Comparison of ENCODE assay signal across 8 mouse cellular contexts in genomic region chr17:66519554-66520553, GRCm38 (mm10). TPM values are rescaled to one million over a fixed set of nuclear protein-coding genes. Genes with fewer than 3 reads are reported as not detected.
DNase-seq lines count a peak whose midpoint lies in the region; ATAC-seq and TF ChIP-seq lines count a peak whose summit lies in the region.

Rab12 (minus strand) TSS chr17:66519729.

- POLR2A ChIA-PET in Patski (lab: Charles Lee), result interaction anchor here (1.1 to 1.4 kb wide), 2 partner anchors 11 to 16 kb away, joined by 3 to 4 read pairs; no protein-coding TSS in a partner anchor

- DNase-seq in Patski (ENCODE audit: low read depth, low spot score), result no peak
- DNase-seq in cerebellum, postnatal 25 days, result peak; percentile 94 to 96
- DNase-seq in frontal cortex, postnatal 36 days (ENCODE audit: low spot score in 2 of 2), result peak; percentile 81 to 83
- DNase-seq in left cerebral cortex, adult 11 months (ENCODE audit: low spot score), result peak; percentile 63
- peak; percentile 93 for DNase-seq in lung, postnatal 4 days
- DNase-seq in retina, postnatal 7 days (ENCODE audit: low read depth, low spot score), result peak; percentile 78
- peak; percentile 77 for DNase-seq in urinary bladder, adult 2 months (ENCODE audit: low spot score)

- in situ Hi-C loops in Patski (cut with MboI; ENCODE audit: low pct_unique_long_range_greater_than_20kb), result no loop called here

- no peaks in the 10 kb centered on the region for H3K9me3 ChIP-seq in hindbrain, embryonic 15.5 days

- ATAC-seq in Patski, result peak; percentile 94
- ATAC-seq in hindbrain, embryonic 15.5 days (ENCODE audit: low FRiP score, low read depth), result peak; percentile 93

- no peaks in the 10 kb centered on the region for H3K27me3 ChIP-seq in Patski
- H3K27me3 ChIP-seq in hindbrain, embryonic 15.5 days, result no peaks in the 10 kb centered on the region; the same call in 1 of the 2 replicates

- WGBS in hindbrain, embryonic 15.5 days, result 10% methylated on average over 65 of the region's 71 CpGs

- peak within 1 kb of the TSS; percentile 82 for H3K27ac ChIP-seq in hindbrain, embryonic 15.5 days (replicated peaks)

- H3K4me1 ChIP-seq in hindbrain, embryonic 15.5 days (replicated peaks), result peaks cover 29% of the 10 kb centered on the region

- H3K36me3 ChIP-seq in hindbrain, embryonic 15.5 days, result no peaks in the 10 kb centered on the region

- peak within 1 kb of the TSS; percentile 99 for H3K9ac ChIP-seq in hindbrain, embryonic 15.5 days

- peak within 1 kb of the TSS; percentile 99 for H3K4me3 ChIP-seq in hindbrain, embryonic 15.5 days

- CTCF ChIA-PET in Patski (lab: Charles Lee), result interaction anchor here (0.9 to 1.8 kb wide), 6 partner anchors 9 to 285 kb away, joined by 3 to 8 read pairs (median 4); no protein-coding TSS in a partner anchor

- H3K4me2 ChIP-seq in hindbrain, embryonic 15.5 days, result peak within 1 kb of the TSS; percentile 88

- peak; percentile 100 for TF ChIP-seq CTCF in Patski (IDR thresholded peaks at IDR 0.05)

RNA-seq across cellular contexts. Expression of gene Rab12, which starts in this region (rescaled TPM):
- 79.8 TPM for polyA plus RNA-seq in Patski (2021)
- 78.4 and 86.9 TPM in 2 replicates for polyA plus RNA-seq in hindbrain, embryonic 15.5 days (2015; fragmentation: Nextera tagmentation; extraction: Ambion mirVana)
- polyA plus RNA-seq in urinary bladder, adult 2 months (2012; rRNA removed), result 102 and 105 TPM in 2 replicates
